Mouse (Mus musculus) CH12.LX (cell line): ENCODE measurements around the gene Dlx6.

Source experiments
- CTCF ChIP-seq, 2 experiments: IDR thresholded peaks in 1 of 2; conservative IDR thresholded peaks in 1 of 2; 2 replicates each; pipeline ENCODE4 v1.5.1; 2011 to 2012; ENCODE audit warnings: low read depth in 2 of 2, low read length in 2 of 2, improper control_type of control experiment in 1 of 2, inconsistent platforms in 1 of 2, mild to moderate bottlenecking in 1 of 2, moderate library complexity in 1 of 2
- KAT2A ChIP-seq: IDR thresholded peaks from 2 replicates; pipeline ENCODE4 v1.6.1; 2012; ENCODE audit warnings: low read length, improper control_type of control experiment, inconsistent platforms; ENCODE audit not compliant: insufficient replicate concordance
- MXI1 ChIP-seq: IDR thresholded peaks from 2 replicates; pipeline ENCODE4 v1.6.1; 2011; ENCODE audit warnings: mild to moderate bottlenecking, low read depth, low read length, improper control_type of control experiment
- TBP ChIP-seq: conservative IDR thresholded peaks from 2 replicates; pipeline ENCODE4 v1.6.1; 2011; ENCODE audit warnings: low read depth, low read length, improper control_type of control experiment
- ZNF384 ChIP-seq: IDR thresholded peaks from 2 replicates; pipeline ENCODE4 v1.6.1; 2012; ENCODE audit warnings: low read depth, low read length, improper control_type of control experiment, inconsistent platforms

- TF ChIP-seq MXI1: no peak
- no peak for TF ChIP-seq KAT2A
- no peak for TF ChIP-seq TBP
- no peak for TF ChIP-seq CTCF (conservative IDR thresholded peaks at IDR 0.05 in 1 of 2, IDR thresholded peaks at IDR 0.05 in 1 of 2; ENCODE audit: low read depth in 2 of 2, low read length in 2 of 2)
- TF ChIP-seq ZNF384: no peak
Observed at GRCm38 (mm10) chr6:6850324-6851060, 12.6 kb upstream of the Dlx6 start.
